Mouse (Mus musculus) adrenal gland, postnatal 10 days (tissue): ENCODE results near the gene Prkar1b. TPM values are rescaled to one million over a fixed set of nuclear protein-coding genes. Genes with fewer than 3 reads are reported as not detected.

Experiments used
- DNase-seq: peaks from one replicate; pipeline ENCODE4 v3.0.0; 2021; ENCODE audit warnings: mixed read lengths
- total RNA-seq, 2 experiments: library from RNA; stranded (reverse); gene quantifications; 2 replicates each; pipeline ENCODE4 v1.2.3; 2021

Prkar1b gene
- total RNA-seq, 2 experiments from 2014 or later: 14.9 to 24.9 TPM

GRCm38 (mm10) chr5:139146476-139147075 is 3.2 kb downstream of the Prkar1b start:
- peak; percentile 56 for DNase-seq

DNA sequence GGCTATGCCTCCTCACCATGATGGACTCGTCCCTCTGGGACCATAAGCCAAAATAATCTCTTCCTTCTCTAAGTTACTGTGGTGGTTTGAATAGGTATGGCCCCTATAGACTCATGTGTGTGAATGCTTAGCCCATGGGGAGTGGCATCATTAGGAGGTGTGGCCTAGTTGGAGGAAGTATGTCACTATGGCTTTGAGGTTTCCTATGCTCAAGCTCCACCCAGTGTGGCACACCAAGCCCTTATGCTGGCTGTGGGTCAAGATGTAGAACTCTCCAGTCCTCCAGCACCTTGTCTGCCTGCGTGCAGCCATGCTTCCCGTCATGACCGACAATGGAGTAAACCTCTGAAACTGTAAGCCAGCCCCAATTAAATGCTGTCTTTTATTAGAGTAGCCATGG is 4.1 kb downstream of the Prkar1b start:
- no peak for DNase-seq

GRCm38 (mm10) chr5:139143890-139144289 is 5.9 kb downstream of the Prkar1b start:
- DNase-seq: no peak

- no peak for DNase-seq
Measured at GRCm38 (mm10) chr5:139141326-139141725, 8.5 kb downstream of the Prkar1b start.

GRCm38 (mm10) chr5:139140589-139140988 is 9.2 kb downstream of the Prkar1b start:
- DNase-seq: no peak

DNA sequence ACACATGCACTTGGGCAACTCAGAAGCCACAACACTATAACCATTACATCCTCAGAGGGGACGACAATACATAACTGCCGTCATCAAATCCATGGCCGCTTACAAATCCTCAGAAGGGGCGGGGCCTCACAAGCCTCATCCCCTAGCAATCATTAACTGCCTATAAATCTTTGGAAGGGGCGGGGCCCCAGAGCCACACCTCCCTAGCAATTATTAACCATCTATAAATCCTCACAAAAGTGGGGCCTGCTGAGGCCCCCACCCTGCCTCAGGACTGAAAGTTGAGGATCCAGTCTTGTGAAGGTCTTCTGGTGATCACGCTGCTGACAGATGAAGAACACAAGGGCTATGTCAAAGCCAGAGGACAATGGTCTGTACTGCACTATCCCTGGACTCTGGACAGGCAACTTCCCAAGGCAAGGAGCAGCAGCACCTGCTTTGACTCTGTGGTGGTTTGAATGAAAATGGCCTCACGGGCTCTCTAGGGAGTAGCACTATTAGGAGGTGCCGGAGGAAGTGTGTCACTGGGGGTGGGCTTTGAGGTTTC is 10.8 kb downstream of the Prkar1b start:
- DNase-seq: no peak

DNA sequence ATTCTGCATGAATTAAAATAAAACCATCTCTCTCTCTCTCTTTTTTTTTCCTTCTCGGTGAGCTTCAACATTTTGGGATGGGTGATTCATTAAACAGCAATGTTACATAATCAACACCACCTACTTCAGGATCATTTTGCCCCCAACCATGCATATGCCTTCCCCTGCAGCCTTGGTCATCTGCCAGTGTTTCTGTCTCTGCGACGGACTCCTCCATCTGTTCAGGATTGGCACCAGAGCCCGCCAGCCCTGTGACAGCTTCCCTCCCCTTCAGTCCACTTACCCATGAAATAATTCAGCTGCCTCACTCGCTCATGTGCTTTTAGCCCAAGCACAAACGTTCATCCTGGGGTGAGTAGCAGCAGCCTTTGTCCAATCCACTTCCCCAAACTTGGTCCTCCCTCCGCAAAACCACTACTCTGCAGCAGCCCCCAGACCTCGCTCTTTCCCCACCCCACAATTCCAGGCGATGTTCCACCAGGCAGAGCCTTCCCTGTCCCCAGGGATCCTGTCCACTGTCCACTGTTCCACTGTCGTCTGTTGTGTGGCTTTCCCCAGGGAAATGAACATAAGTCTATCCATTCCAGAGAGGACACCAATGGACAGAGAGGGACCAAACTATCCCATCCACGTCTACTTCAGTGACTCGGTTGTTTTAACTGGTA is 11.4 kb downstream of the Prkar1b start:
- DNase-seq: no peak

GRCm38 (mm10) chr5:139137176-139137575 is 12.6 kb downstream of the Prkar1b start:
- no peak for DNase-seq

- DNase-seq: no peak
Measured at GRCm38 (mm10) chr5:139136341-139136740, 13.5 kb downstream of the Prkar1b start.

DNA sequence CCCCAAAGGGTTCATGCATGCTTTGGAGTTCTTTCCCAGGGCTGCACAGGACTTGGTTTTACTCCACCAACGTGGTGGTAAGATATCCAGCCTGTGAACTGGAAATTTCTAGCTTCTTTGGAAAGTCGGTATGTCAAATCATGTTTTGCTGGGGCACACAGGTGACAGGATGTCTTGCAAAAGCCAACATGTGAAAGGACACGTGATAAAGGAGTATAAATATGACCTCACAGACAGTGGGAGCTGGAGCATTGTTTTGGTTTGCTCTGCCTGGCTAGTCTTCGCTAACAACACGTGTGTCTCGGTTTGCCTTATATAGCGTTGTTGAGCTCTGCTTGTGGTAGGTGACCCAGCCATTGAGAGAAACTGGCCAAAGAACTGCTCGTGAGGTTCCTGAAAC is 15.3 kb downstream of the Prkar1b start:
- DNase-seq: no peak

- no peak for DNase-seq
Measured at GRCm38 (mm10) chr5:139130351-139130750, 19.4 kb downstream of the Prkar1b start.

DNA sequence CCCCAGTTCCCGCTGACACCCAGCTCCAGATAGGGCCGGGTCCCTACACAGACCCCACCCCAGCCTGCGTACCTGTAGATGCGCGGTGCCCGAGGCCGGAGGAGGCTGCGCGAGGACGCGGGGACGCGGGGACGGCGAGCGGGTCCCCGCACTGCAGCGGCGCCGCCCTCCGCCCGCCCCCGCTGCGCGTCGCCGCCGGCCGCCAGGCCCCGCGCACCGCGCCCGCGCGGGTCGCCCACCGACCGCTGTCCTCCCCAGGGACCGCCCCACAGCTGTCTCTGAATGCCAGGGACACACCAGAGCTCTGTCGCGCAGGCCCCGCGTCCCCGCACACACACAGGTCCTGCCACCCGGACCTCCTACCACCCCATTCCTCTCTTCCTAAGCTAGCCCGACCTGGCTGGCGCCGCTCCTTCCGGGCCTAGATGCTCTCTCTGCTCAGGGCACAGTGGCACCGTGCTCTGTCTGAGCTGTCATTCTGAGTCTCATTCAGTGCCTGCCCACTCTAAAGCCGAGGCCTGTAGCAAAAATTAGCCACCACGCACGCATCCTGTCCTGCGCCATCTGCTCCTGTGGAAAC is 20.1 kb downstream of the Prkar1b start:
- peak; percentile 38 for DNase-seq

DNA sequence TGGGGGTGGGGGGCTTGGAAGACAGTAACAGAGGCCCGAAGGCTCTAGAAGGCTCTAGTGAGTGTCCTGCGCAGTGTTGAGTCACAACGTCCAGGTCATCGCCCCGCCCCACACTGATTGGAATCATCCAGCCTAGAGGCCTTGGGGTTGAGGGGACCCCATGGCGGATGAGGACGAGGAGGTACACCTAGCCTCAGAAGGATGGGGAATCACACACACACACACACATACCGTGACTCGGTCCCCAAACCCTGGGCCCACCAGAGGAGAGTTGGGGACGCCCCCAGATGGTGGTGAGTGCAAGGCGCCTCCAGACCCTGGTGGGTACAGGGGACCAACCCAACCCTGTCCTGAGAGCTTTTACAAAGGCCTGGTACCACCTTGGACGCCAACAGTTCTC is 20.7 kb downstream of the Prkar1b start:
- DNase-seq: peak; percentile 53

DNA sequence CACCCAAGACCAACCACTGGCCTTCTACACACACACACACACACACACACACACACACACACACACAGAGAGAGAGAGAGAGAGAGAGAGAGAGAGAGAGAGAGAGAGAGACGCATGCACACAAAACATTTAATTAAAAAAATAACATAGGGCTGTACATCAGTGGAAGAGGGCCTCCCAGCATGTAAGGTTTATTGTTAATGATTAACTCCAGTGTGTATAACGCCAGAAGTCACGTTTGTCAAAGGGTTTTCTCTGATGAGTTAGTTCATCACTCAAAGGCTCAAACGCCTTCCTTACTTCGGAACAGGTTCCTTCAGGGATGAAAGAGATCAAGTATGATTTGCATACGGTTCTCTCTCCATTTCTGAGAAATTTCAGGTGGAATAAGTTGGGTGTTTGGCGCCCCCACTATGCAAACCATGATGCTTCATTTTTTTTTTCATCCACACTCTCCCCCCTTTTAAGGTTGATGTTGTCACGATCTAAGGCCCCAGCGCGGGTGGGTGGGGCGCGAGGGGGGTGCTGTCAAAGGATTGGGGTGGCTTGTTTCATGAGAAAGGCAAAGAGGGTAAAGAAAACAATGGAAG is 21.2 kb downstream of the Prkar1b start:
- no peak for DNase-seq

- no peak for DNase-seq
Measured at GRCm38 (mm10) chr5:139125717-139126116, 24.1 kb downstream of the Prkar1b start.

GRCm38 (mm10) chr5:139118961-139119276 is 30.9 kb downstream of the Prkar1b start:
- DNase-seq: no peak

DNA sequence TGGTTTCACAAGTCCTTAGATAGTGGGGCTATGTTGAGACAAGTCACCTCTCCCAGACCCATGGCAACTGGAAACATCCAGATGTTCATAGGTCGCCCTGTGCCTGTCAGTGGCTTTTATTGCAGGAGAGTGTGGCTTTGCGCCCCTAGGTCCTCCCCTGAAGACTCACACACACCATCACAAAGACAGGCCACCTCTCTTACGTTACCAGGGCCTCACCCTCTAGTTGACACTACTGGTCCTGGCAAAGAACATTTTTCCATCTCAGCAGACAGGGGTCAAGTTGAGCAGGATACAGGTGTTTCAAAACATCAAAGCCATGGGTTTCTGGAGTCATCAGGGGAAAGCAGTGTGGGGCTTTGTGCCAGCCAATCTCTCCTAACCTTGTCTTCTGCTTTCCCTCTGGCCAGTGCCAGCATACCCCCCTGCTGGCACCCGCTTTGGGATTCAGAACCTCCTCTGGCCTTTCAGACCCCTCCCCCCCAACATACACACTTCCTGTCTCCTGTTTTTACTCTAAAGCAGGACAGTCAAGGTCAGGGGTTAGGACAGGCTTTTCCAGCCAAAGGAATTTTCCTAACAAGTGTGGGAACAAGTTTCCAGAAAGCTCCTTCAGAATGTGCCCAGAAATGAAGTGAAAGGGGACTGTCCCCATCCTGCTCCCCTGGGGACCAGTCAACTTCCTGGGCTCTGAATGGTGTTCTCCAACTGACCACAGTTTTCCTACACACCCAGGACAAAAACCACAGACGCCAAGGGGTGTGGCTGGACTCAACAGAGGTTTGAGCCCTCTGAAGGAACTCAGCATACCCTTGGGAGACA is 31.5 kb downstream of the Prkar1b start:
- DNase-seq: peak; percentile 35

DNA sequence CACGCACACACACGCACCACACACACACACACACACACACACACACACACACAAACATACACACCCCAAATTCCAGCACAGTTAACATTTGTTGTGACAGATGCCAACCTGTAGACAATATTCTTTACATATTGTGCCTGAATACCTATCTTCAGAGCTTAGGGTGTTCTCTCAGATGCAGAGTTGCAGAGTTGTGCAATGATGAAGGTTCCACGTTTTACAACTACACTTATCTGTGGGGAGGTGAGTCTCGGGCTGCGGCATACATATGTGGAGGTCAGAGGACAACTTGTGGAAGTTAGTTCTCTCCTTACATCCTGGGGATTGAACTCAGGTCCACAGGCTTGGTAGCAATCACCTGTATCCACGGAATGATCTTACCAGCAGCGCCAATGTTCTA is 34.3 kb downstream of the Prkar1b start:
- no peak for DNase-seq

DNA sequence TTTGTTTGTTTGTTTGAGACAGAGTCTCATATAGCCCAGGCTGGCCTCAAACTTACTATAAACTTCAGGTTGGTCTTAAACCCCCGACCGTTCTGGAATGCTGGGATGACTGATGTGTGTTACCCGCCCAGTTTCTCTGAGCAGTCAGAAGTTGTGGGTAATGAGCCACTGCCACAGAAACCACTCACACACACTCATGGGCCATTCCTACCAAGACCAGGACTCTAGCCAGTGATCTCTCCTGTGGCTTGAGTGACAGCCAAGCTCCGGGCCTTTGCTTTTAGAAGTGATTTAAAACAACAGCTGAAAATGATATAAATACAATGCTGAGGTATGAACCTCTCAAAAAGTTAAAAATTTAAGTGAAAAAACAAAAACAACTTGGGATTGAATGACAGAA is 34.9 kb downstream of the Prkar1b start:
- DNase-seq: no peak

DNA sequence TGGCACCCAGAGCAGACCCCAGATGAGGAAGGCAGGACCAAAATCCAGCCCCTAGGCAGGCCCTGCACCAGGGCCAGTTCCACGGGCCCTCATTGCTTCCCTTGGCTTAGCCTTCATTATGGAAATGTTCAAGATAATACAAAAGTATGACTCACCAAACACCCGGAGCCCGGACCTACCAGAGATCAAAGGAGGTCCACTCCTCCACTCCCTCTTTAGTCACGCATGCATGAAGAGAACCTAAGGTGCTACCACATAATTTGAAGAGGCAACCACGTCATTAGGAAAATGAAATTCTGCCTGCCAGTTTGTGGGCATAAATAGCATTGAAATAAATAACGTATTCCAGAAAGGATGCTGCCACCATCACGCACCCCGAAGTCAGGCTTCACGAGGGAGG is 37.4 kb downstream of the Prkar1b start:
- no peak for DNase-seq

DNA sequence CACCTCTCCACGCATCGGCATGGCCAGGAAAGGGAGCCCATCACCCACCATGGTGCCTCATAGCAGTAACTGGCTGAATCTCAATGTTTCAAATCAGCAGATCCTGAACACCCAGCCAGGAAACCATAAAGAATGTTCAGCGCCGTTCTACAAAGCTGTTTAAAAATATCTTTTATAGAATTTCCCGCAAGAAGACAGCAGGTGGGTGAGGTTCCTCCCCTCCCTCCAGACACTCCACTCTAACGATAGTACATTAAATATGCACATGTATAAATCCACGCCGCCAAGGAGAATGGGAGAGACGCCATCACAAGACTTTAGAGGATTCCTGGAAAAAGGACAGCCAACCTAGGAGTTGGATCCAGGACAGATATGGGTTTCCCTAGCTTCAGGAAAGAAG is 37.8 kb downstream of the Prkar1b start:
- DNase-seq: no peak

DNA sequence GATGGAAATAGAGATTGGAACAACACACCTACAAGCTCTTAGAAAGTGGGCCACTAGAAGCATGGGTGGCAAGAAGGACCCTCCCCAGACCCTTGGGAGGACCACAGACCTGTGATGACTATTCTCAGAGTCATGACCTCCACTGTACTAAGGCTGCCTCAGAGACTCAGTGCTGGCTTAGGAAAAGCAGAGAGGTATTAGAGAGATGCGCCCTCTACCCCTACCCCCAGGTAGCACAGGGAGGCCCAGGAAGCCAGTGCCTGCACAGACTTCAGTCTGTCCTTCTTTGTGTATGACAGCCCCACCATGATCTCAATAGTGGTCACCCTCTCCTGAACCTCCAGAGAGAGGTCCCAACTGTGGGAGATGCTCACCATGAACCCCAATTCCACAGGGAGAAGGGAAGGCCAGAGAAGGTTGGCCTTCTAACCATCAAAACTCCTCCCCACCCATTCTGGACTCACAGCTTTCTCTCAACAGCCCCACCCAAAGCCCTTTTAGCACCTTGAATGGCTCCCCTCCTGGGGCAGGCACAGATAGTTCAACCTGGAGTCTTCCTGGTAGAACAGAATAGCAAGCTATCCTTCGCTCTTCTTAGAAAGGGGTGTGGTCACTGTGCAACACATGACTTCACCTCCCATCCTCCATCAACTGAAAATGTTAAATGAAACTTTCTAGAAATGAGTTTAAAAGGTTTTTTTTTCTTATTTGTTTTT is 39.5 kb downstream of the Prkar1b start:
- no peak for DNase-seq
